Mouse (Mus musculus): ENCODE results near the gene Pde11a. TPM values are rescaled to one million over a fixed set of nuclear protein-coding genes. Genes with fewer than 3 reads are reported as not detected.

The Pde11a gene
- total RNA-seq, 1 experiment from 2014 or later, result not detected

- no peak for ATAC-seq (replicated peaks in 1 of 2; ENCODE audit: insufficient read depth in 1 of 2, low FRiP score in 2 of 2, low TSS enrichment in 1 of 2, low read depth in 1 of 2, poor library complexity in 2 of 2, severe bottlenecking in 2 of 2)
Measured at GRCm38 (mm10) chr2:75964051-75964450, 374.5 kb downstream of the Pde11a start.

GRCm38 (mm10) chr2:75963211-75963840, 375.2 kb downstream of the Pde11a start:
- ATAC-seq (replicated peaks in 1 of 2; ENCODE audit: insufficient read depth in 1 of 2, low FRiP score in 2 of 2, low TSS enrichment in 1 of 2, low read depth in 1 of 2, poor library complexity in 2 of 2, severe bottlenecking in 2 of 2), result no peak

GRCm38 (mm10) chr2:75960366-75961330, 377.9 kb downstream of the Pde11a start:
- ATAC-seq (replicated peaks in 1 of 2; ENCODE audit: insufficient read depth in 1 of 2, low FRiP score in 2 of 2, low TSS enrichment in 1 of 2, low read depth in 1 of 2, poor library complexity in 2 of 2, severe bottlenecking in 2 of 2), result no peak

- ATAC-seq (replicated peaks in 1 of 2; ENCODE audit: insufficient read depth in 1 of 2, low FRiP score in 2 of 2, low TSS enrichment in 1 of 2, low read depth in 1 of 2, poor library complexity in 2 of 2, severe bottlenecking in 2 of 2), result no peak
Measured at GRCm38 (mm10) chr2:75959850-75960365, 378.7 kb downstream of the Pde11a start.

GRCm38 (mm10) chr2:75959183-75959849, 379.3 kb downstream of the Pde11a start:
- no peak for ATAC-seq (replicated peaks in 1 of 2; ENCODE audit: insufficient read depth in 1 of 2, low FRiP score in 2 of 2, low TSS enrichment in 1 of 2, low read depth in 1 of 2, poor library complexity in 2 of 2, severe bottlenecking in 2 of 2)

- no peak for ATAC-seq (replicated peaks in 1 of 2; ENCODE audit: insufficient read depth in 1 of 2, low FRiP score in 2 of 2, low TSS enrichment in 1 of 2, low read depth in 1 of 2, poor library complexity in 2 of 2, severe bottlenecking in 2 of 2)
Measured at GRCm38 (mm10) chr2:75955709-75956108, 382.9 kb downstream of the Pde11a start.

- ATAC-seq (replicated peaks in 1 of 2; ENCODE audit: insufficient read depth in 1 of 2, low FRiP score in 2 of 2, low TSS enrichment in 1 of 2, low read depth in 1 of 2, poor library complexity in 2 of 2, severe bottlenecking in 2 of 2), result no peak
Measured at GRCm38 (mm10) chr2:75953320-75953719, 385.3 kb downstream of the Pde11a start.

GRCm38 (mm10) chr2:75950685-75951084, 387.9 kb downstream of the Pde11a start:
- no peak for ATAC-seq (replicated peaks in 1 of 2; ENCODE audit: insufficient read depth in 1 of 2, low FRiP score in 2 of 2, low TSS enrichment in 1 of 2, low read depth in 1 of 2, poor library complexity in 2 of 2, severe bottlenecking in 2 of 2)

Other genes with a start within 250 kb of the Pde11a start
- not detected in 2 replicates for gene Cyct, start 21.7 kb upstream of the Pde11a start, total RNA-seq (2017)
- gene Rbm45, start 31.2 kb upstream of the Pde11a start, total RNA-seq (2017), result 45.6 and 57.5 TPM in 2 replicates
- not detected in 2 replicates for gene Osbpl6, start 67.7 kb upstream of the Pde11a start, total RNA-seq (2017)